Mouse (Mus musculus) yolk sac, embryonic 10.5 days (tissue): ENCODE data around the gene Tas2r135.

ENCODE experiments used
- DNase-seq: peaks from one replicate; pipeline ENCODE4 v3.0.0-alpha.2; 2017; ENCODE audit warnings: low spot score

Gene Tas2r135

GRCm38 (mm10) chr6:42405134-42405533 is at the start of gene Tas2r135:
Gene Tas2r135, plus strand, starts transcription at chr6:42405434.
- DNase-seq: no peak

GRCm38 (mm10) chr6:42355794-42356600 is 49.2 kb upstream of the Tas2r135 start:
- DNase-seq: no peak

GRCm38 (mm10) chr6:42356913-42357312 is 48.3 kb upstream of the Tas2r135 start:
- no peak for DNase-seq

GRCm38 (mm10) chr6:42357901-42358300 is 47.3 kb upstream of the Tas2r135 start:
- DNase-seq: no peak

GRCm38 (mm10) chr6:42358901-42359300 is 46.3 kb upstream of the Tas2r135 start:
- no peak for DNase-seq

- DNase-seq: no peak
Measured at GRCm38 (mm10) chr6:42359364-42360147, 45.7 kb upstream of the Tas2r135 start.

GRCm38 (mm10) chr6:42360231-42360840 is 44.9 kb upstream of the Tas2r135 start:
- DNase-seq: no peak

- DNase-seq: no peak
Measured at GRCm38 (mm10) chr6:42361041-42361895, 44.0 kb upstream of the Tas2r135 start.

- DNase-seq: no peak
Measured at GRCm38 (mm10) chr6:42362074-42362473, 43.2 kb upstream of the Tas2r135 start.

- no peak for DNase-seq
Measured at GRCm38 (mm10) chr6:42362497-42362896, 42.7 kb upstream of the Tas2r135 start.

GRCm38 (mm10) chr6:42362974-42363373 is 42.3 kb upstream of the Tas2r135 start:
- no peak for DNase-seq

GRCm38 (mm10) chr6:42364066-42364465 is 41.2 kb upstream of the Tas2r135 start:
- DNase-seq: no peak

- DNase-seq: no peak
Measured at GRCm38 (mm10) chr6:42364607-42365006, 40.6 kb upstream of the Tas2r135 start.

GRCm38 (mm10) chr6:42365215-42365614 is 40.0 kb upstream of the Tas2r135 start:
- no peak for DNase-seq

GRCm38 (mm10) chr6:42369870-42370269 is 35.4 kb upstream of the Tas2r135 start:
- DNase-seq: no peak

- no peak for DNase-seq
Measured at GRCm38 (mm10) chr6:42370630-42371363, 34.4 kb upstream of the Tas2r135 start.

GRCm38 (mm10) chr6:42372001-42372400 is 33.2 kb upstream of the Tas2r135 start:
- DNase-seq: no peak

- DNase-seq: no peak
Measured at GRCm38 (mm10) chr6:42372421-42372815, 32.8 kb upstream of the Tas2r135 start.

- peak; percentile 86 for DNase-seq
Measured at GRCm38 (mm10) chr6:42372816-42373547, 32.3 kb upstream of the Tas2r135 start, which contains the start of gene Epha1. Gene Epha1, minus strand, starts transcription at chr6:42373268.
